Mouse (Mus musculus) heart, postnatal 25 days (tissue): ENCODE results near the gene Asna1. TPM values are rescaled to one million over a fixed set of nuclear protein-coding genes. Genes with fewer than 3 reads are reported as not detected.

Source experiments
- DNase-seq: peaks from one replicate; pipeline ENCODE4 v3.0.0; 2022; ENCODE audit warnings: low spot score
- intact Hi-C: fragments of 180-260 bp; cut with DNase I; formaldehyde crosslinking; loops from one replicate; pipeline ENCODE4 v1.15.1; 2025
- total RNA-seq, 2 experiments: library from RNA; stranded (reverse); gene quantifications; 2 replicates each; pipeline ENCODE4 v1.2.3; 2021

Asna1 gene
- total RNA-seq, 2 experiments from 2014 or later = 65.0 to 67.4 TPM

GRCm38 (mm10) chr8:85035728-85036310 is 10.7 kb upstream of the Asna1 start:
- no peak for DNase-seq
- intact Hi-C loops = no loop called here

GRCm38 (mm10) chr8:85035165-85035727 is 10.2 kb upstream of the Asna1 start:
- intact Hi-C loops = no loop called here
- no peak for DNase-seq

GRCm38 (mm10) chr8:85034764-85035163 is 9.7 kb upstream of the Asna1 start:
- intact Hi-C loops = no loop called here
- DNase-seq = no peak

GRCm38 (mm10) chr8:85033867-85034266 is 8.8 kb upstream of the Asna1 start:
- no peak for DNase-seq
- intact Hi-C loops = no loop called here

GRCm38 (mm10) chr8:85032622-85033311 is 7.7 kb upstream of the Asna1 start:
- intact Hi-C loops = no loop called here
- DNase-seq = no peak

GRCm38 (mm10) chr8:85029271-85029670 is 4.2 kb upstream of the Asna1 start:
- intact Hi-C loops = no loop called here
- no peak for DNase-seq

GRCm38 (mm10) chr8:85027922-85028321 is 2.8 kb upstream of the Asna1 start:
- no peak for DNase-seq
- intact Hi-C loops = no loop called here

GRCm38 (mm10) chr8:85027516-85027855 is 2.4 kb upstream of the Asna1 start:
- intact Hi-C loops = no loop called here
- no peak for DNase-seq

GRCm38 (mm10) chr8:85026670-85027515 is 1.8 kb upstream of the Asna1 start, which contains the start of gene Trir:
Trir (plus strand) TSS chr8:85026823.
- intact Hi-C loops = no loop called here

GRCm38 (mm10) chr8:85023846-85024245 is 1.2 kb downstream of the Asna1 start:
- no peak for DNase-seq
- intact Hi-C loops = no loop called here

More at GRCm38 (mm10) chr8:85026670-85027515, 1.8 kb upstream of the Asna1 start, which contains the start of gene Trir:
- peak; percentile 95 for DNase-seq

GRCm38 (mm10) chr8:85021514-85022055 is 3.5 kb downstream of the Asna1 start:
- intact Hi-C loops = no loop called here
- no peak for DNase-seq

GRCm38 (mm10) chr8:85017209-85017608 is 7.9 kb downstream of the Asna1 start:
- no peak for DNase-seq
- intact Hi-C loops = no loop called here

GRCm38 (mm10) chr8:85016724-85017123 is 8.4 kb downstream of the Asna1 start:
- intact Hi-C loops = no loop called here
- no peak for DNase-seq

- no peak for DNase-seq
- intact Hi-C loops = no loop called here
Observed at GRCm38 (mm10) chr8:85014431-85014830, 10.7 kb downstream of the Asna1 start, which contains the start of gene Best2. Best2 (minus strand) TSS chr8:85014531.

- intact Hi-C loops = no loop called here
- DNase-seq = no peak
Observed at GRCm38 (mm10) chr8:85013230-85013840, 11.7 kb downstream of the Asna1 start.

GRCm38 (mm10) chr8:85011242-85011641 is 13.8 kb downstream of the Asna1 start:
- DNase-seq = no peak
- intact Hi-C loops = no loop called here

- intact Hi-C loops = no loop called here
- DNase-seq = no peak
Observed at GRCm38 (mm10) chr8:85007686-85008085, 17.4 kb downstream of the Asna1 start.

GRCm38 (mm10) chr8:84997649-84998295 is 27.3 kb downstream of the Asna1 start:
- intact Hi-C loops = loop anchor here (2.0 to 5.0 kb wide), 2 partner anchors 35 to 69 kb away; no protein-coding TSS in a partner anchor
- peak; percentile 69 for DNase-seq

GRCm38 (mm10) chr8:84996978-84997377 is 28.1 kb downstream of the Asna1 start:
- intact Hi-C loops = loop anchor here (2.0 to 5.0 kb wide), 2 partner anchors 35 to 68 kb away; no protein-coding TSS in a partner anchor
- no peak for DNase-seq
